Mouse (Mus musculus): ENCODE data around the gene Tmem218.

Tmem218 gene

GRCm38 (mm10) chr9:37232201-37233195 lies 24.5 kb downstream of the Tmem218 start:
- no peak for DNase-seq (ENCODE audit: low spot score in 2 of 2)

GRCm38 (mm10) chr9:37235951-37236737 lies 28.1 kb downstream of the Tmem218 start:
- DNase-seq (ENCODE audit: low spot score in 2 of 2) = no peak

GRCm38 (mm10) chr9:37242764-37243163 lies 34.7 kb downstream of the Tmem218 start:
- DNase-seq (ENCODE audit: low spot score in 2 of 2) = no peak

- no peak for DNase-seq (ENCODE audit: low spot score in 2 of 2)
Observed at GRCm38 (mm10) chr9:37244600-37244999, 36.6 kb downstream of the Tmem218 start.

GRCm38 (mm10) chr9:37245404-37245803 lies 37.4 kb downstream of the Tmem218 start:
- no peak for DNase-seq (ENCODE audit: low spot score in 2 of 2)

- DNase-seq (ENCODE audit: low spot score in 2 of 2) = no peak
Observed at GRCm38 (mm10) chr9:37245810-37246209, 37.8 kb downstream of the Tmem218 start.

- DNase-seq (ENCODE audit: low spot score in 2 of 2) = no peak
Observed at GRCm38 (mm10) chr9:37247429-37247828, 39.4 kb downstream of the Tmem218 start.

- DNase-seq (ENCODE audit: low spot score in 2 of 2) = no peak
Observed at GRCm38 (mm10) chr9:37248381-37248906, 40.4 kb downstream of the Tmem218 start.

- no peak for DNase-seq (ENCODE audit: low spot score in 2 of 2)
Observed at GRCm38 (mm10) chr9:37249976-37250375, 42.0 kb downstream of the Tmem218 start.

GRCm38 (mm10) chr9:37250631-37251030 lies 42.6 kb downstream of the Tmem218 start:
- DNase-seq (ENCODE audit: low spot score in 2 of 2) = no peak

GRCm38 (mm10) chr9:37254531-37255110 lies 46.6 kb downstream of the Tmem218 start:
- DNase-seq (ENCODE audit: low spot score in 2 of 2) = no peak

- DNase-seq (ENCODE audit: low spot score in 2 of 2) = peak; percentile 76 to 82
Observed at GRCm38 (mm10) chr9:37255149-37255888, 47.3 kb downstream of the Tmem218 start, which contains the start of gene Slc37a2. TSS of gene Slc37a2 (minus strand) at chr9:37255738.

GRCm38 (mm10) chr9:37255889-37256225 lies 47.8 kb downstream of the Tmem218 start:
- no peak for DNase-seq (ENCODE audit: low spot score in 2 of 2)

- DNase-seq (ENCODE audit: low spot score in 2 of 2) = no peak
Observed at GRCm38 (mm10) chr9:37266622-37267021, 58.6 kb downstream of the Tmem218 start.
